Mouse (Mus musculus) liver, embryonic 16.5 days (tissue): Measurements from ENCODE around the gene Vsig4. TPM values are rescaled to one million over a fixed set of nuclear protein-coding genes. Genes with fewer than 3 reads are reported as not detected.

ENCODE experiments used
- ATAC-seq: fragments of 200-750 bp; cut with Nextera tagmentation; 2 replicates; pipeline ENCODE4 v1.8.0; 2017; ENCODE audit warnings: low read depth, mild to moderate bottlenecking, moderate number of reproducible peaks, moderate library complexity
- H3K27ac ChIP-seq: fragments of 300-500 bp; sonication (generic); 2 replicates; pipeline ENCODE4 v1.5.1; 2014; ENCODE audit warnings: mild to moderate bottlenecking, low read length
- H3K27me3 ChIP-seq: fragments of 300-500 bp; sonication (generic); 2 replicates; pipeline ENCODE4 v1.6.1; 2014; ENCODE audit warnings: low read depth, low read length, mixed read lengths; ENCODE audit not compliant: control insufficient read depth, insufficient read depth
- H3K36me3 ChIP-seq: fragments of 300-500 bp; sonication (generic); 2 replicates; pipeline ENCODE4 v1.6.1; 2014; ENCODE audit warnings: mild to moderate bottlenecking; ENCODE audit not compliant: control insufficient read depth, insufficient read depth
- H3K4me1 ChIP-seq: fragments of 300-500 bp; sonication (generic); 2 replicates; pipeline ENCODE4 v1.6.1; 2014; ENCODE audit warnings: low read depth, low read length, mixed read lengths; ENCODE audit not compliant: control insufficient read depth
- H3K4me2 ChIP-seq: fragments of 300-500 bp; sonication (generic); 2 replicates; pipeline ENCODE4 v1.6.1; 2014; ENCODE audit warnings: low read depth, low read length, mixed read lengths
- H3K4me3 ChIP-seq: fragments of 300-500 bp; sonication (generic); 2 replicates; pipeline ENCODE4 v1.5.1; 2014; ENCODE audit warnings: low read depth, mild to moderate bottlenecking, low read length
- H3K9ac ChIP-seq: fragments of 300-500 bp; sonication (generic); 2 replicates; pipeline ENCODE4 v1.6.1; 2014; ENCODE audit warnings: low read depth, low read length
- H3K9me3 ChIP-seq: fragments of 300-500 bp; sonication (generic); replicated peaks from 2 replicates; pipeline ENCODE4 v1.6.1; 2016; ENCODE audit warnings: low read length; ENCODE audit not compliant: control insufficient read depth
- WGBS: fragments of 180-500 bp; shearing (Covaris S2); extraction: QIAGEN DNeasy Blood & Tissue Kit; methylation state at CpG from one replicate; pipeline ENCODE4 v1.1.7; 2014; ENCODE audit not compliant: insufficient replicate concordance; 5-methylcytosine and 5-hydroxymethylcytosine counted together
- polyA plus RNA-seq: library from polyadenylated mRNA; unstranded; fragments of >200 nt; fragmentation: Nextera tagmentation; extraction: Ambion mirVana; gene quantifications from 2 replicates; pipeline ENCODE4 v1.2.1, GENCODE M21; 2015

The Vsig4 gene
- polyA plus RNA-seq, result 4.3 and 5.3 TPM in 2 replicates

DNA sequence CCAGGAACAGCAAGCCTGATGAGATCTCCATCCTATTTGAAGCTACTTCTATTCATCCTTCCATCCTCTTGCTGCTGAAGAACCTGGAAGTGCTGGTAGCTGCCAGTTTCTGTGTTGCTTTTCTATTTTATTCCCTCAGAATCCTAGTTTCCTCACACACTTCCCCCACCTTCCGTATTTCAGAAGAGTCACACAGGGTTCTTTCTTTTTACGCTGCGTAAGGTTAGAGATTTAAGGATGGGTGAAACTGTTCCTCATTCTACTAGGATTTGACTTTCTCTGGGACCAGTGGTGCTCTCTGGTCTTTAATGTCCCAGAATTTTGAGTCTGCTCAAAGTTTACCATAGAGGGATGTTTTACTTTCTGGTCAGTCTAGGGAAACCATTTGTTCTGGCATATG is at the start of gene Vsig4:
Gene Vsig4, minus strand, starts transcription at position 101 of the 400 bp plus-strand sequence.
- Histone ChIP-seq H3K4me3 (no peak within 1 kb of the TSS), H3K9me3 (no peaks in the 10 kb centered on the region), H3K9ac (no peak within 1 kb of the TSS), H3K27ac (no peak within 1 kb of the TSS), H3K27me3 (no peaks in the 10 kb centered on the region), H3K4me2 (no peak within 1 kb of the TSS), H3K36me3 (no peaks in the 10 kb centered on the region), H3K4me1 (no peaks in the 10 kb centered on the region)
- WGBS, result 78% methylated on average over 3 of the region's 3 CpGs
- no peak for ATAC-seq

DNA sequence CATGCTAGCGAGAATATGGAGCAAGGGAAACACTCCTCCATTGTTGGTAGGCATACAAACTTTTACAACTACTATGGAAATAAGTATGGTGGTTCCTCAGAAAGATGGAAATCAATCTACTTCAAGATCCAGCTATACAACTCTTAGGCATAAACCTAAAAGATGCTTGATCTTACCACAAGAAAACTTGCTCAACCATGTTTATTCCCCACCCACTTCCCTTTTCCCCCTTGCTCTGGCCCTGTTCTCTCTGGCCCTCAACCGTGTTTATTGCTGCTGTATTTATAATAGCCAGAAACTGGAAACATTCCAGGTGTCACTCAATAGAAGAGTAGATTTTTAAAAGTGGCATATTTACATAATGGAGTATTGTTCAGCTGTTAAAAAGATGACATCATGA is 45.9 kb upstream of the Vsig4 start:
- no peak for ATAC-seq

DNA sequence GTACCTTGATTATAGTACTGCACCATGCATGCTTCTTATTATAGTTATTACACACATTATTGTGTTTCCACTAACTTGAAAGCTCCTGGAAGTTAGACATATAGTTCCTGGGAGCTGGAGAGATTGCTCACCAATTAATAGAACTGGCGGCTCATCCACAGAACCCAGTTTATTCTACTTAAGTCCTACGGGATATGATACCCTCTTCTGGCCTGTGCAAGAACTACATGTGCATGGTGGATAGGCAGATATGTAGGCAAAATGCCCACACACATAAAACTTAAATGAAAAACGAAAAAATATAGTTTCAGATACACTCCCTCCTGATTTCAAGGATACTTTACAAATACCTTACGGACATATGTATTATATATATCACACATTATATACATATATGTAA is 36.5 kb upstream of the Vsig4 start:
- no peak for ATAC-seq
- WGBS, result 37% methylated on average over 4 of the region's 4 CpGs
- H3K36me3 ChIP-seq, result no peaks in the 10 kb centered on the region
- H3K4me1 ChIP-seq, result no peaks in the 10 kb centered on the region
- no peak overlapping the region for H3K27ac ChIP-seq
- no peaks in the 10 kb centered on the region for H3K9me3 ChIP-seq
- no peak overlapping the region for H3K9ac ChIP-seq
- H3K27me3 ChIP-seq, result no peaks in the 10 kb centered on the region
- H3K4me3 ChIP-seq, result no peak overlapping the region
- no peak overlapping the region for H3K4me2 ChIP-seq

More for the DNA sequence above, 45.9 kb upstream of the Vsig4 start:
- H3K4me2 ChIP-seq, result no peak overlapping the region
- H3K4me3 ChIP-seq, result no peak overlapping the region
- WGBS, result 46% methylated on average over 2 of the region's 2 CpGs
- H3K36me3 ChIP-seq, result no peaks in the 10 kb centered on the region
- no peak overlapping the region for H3K9ac ChIP-seq
- no peaks in the 10 kb centered on the region for H3K9me3 ChIP-seq
- no peak overlapping the region for H3K27ac ChIP-seq
- H3K4me1 ChIP-seq, result no peaks in the 10 kb centered on the region
- no peaks in the 10 kb centered on the region for H3K27me3 ChIP-seq

DNA sequence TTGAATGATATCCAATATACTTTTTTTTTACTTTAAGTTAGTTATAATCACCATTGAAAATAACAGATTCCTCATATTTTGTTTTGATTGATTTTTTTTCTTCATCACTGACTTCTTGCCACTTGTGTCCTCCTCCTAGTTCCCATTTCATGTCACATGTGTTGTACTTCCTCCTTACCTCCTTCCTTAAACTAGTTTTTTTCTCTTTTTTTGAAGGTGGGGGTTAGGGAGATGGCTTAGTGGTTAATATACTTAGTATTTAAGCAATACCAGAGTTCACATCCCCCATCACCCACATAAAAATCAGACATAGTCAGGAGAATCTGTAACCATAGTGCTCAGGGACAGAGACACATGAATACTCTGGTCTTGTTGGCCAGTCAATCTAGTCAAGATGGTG is 36.7 kb downstream of the Vsig4 start:
- Histone ChIP-seq H3K27me3 (no peaks in the 10 kb centered on the region), H3K4me3 (no peak overlapping the region), H3K4me1 (no peaks in the 10 kb centered on the region), H3K27ac (no peak overlapping the region), H3K9ac (no peak overlapping the region), H3K36me3 (no peaks in the 10 kb centered on the region), H3K4me2 (no peak overlapping the region), H3K9me3 (no peaks in the 10 kb centered on the region)
- ATAC-seq, result no peak

DNA sequence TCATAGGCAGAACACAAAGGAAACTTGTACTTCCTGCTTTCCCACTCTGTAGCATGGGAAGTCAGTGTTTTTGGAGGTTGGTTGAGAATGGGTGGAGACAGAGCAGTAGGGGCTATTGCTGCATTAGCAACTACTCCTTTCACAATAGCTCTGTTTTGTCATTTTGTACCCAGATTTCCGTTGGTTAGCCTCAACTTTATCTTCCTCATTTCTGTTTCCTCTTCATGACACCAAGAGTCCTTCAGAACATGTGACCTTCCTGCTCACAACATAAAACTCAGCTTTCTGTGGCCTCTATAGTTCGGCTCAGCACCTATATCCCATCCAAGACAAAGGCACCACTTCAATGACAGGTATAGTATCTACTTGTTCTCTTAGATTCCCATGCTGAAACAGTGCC is 53.6 kb downstream of the Vsig4 start:
- ATAC-seq, result peak; percentile 59
- Histone ChIP-seq H3K9ac (no peak overlapping the region), H3K36me3 (no peaks in the 10 kb centered on the region), H3K4me2 (no peak overlapping the region), H3K27me3 (no peaks in the 10 kb centered on the region), H3K4me3 (no peak overlapping the region), H3K4me1 (no peaks in the 10 kb centered on the region), H3K27ac (no peak overlapping the region), H3K9me3 (no peaks in the 10 kb centered on the region)
- 22% methylated on average over 2 of the region's 2 CpGs for WGBS

DNA sequence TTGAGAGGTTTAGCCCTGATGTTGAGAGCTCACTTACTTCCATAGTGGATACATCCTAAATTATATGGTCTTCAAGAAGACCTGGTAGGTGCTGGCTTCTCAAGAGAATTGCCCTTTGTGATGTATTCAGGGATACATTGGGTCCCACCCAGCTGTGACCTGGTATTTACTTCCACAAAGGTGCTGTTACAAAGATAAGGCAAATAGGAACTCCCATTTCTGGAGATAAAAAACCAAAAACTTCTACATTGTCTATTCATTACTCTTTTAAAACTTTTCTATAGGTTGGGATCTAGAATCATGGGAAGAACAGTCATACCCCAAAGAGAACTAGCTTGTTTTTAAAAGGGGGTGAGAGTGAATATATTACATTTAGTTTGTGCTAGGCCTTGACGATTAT is 54.2 kb downstream of the Vsig4 start:
- H3K9ac ChIP-seq, result no peak overlapping the region
- WGBS, result 43% methylated on average over 1 of the region's 1 CpGs
- no peaks in the 10 kb centered on the region for H3K4me1 ChIP-seq
- no peak overlapping the region for H3K4me2 ChIP-seq
- no peak for ATAC-seq
- H3K27me3 ChIP-seq, result no peaks in the 10 kb centered on the region
- no peak overlapping the region for H3K4me3 ChIP-seq
- H3K9me3 ChIP-seq, result no peaks in the 10 kb centered on the region
- H3K36me3 ChIP-seq, result no peaks in the 10 kb centered on the region
- H3K27ac ChIP-seq, result no peak overlapping the region

DNA sequence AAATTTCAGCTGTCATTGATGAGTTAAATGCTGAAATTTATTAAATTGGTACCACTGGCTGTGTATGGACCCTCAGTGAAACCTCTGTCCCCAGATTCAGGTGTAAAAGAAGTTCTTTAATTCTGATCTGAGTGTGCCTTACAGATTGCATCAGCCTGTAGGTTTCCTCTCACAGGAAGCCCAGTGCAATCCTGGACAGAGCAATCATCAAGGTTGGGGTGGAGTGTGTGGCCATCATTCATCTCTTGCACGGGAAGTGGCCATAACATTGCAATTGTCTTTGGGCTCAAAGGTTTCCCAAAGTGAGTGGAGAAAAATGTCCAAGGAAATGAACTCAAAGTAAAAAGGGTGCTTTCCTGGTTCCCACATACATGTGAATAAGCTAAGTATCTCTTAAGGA is 57.5 kb downstream of the Vsig4 start:
- Histone ChIP-seq H3K27me3 (no peaks in the 10 kb centered on the region), H3K9ac (no peak overlapping the region), H3K36me3 (no peaks in the 10 kb centered on the region), H3K27ac (no peak overlapping the region), H3K4me1 (no peaks in the 10 kb centered on the region), H3K4me2 (no peak overlapping the region), H3K4me3 (no peak overlapping the region), H3K9me3 (no peaks in the 10 kb centered on the region)
- 21% methylated on average over 1 of the region's 1 CpGs for WGBS
- ATAC-seq, result no peak

DNA sequence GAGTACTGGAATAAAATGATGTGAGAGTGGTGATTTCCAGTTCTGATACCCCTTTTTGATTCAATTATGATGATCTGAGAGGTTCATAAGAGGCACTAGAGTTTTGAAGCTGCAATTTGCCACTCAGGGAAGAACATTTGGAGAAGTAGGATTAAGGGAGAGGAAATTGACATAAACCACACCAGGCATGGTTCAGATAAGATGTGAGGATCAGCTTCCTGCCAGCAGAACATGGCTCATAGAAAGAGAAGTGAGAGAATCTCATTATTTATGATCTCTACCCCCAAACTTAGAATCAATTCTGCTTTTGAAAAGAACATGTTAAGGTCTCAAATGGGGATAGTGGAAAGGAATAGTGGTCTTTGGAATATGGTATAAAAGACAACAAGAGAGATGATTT is 66.2 kb downstream of the Vsig4 start:
- Histone ChIP-seq H3K9ac (no peak overlapping the region), H3K4me2 (no peak overlapping the region), H3K27me3 (no peaks in the 10 kb centered on the region), H3K27ac (no peak overlapping the region), H3K9me3 (no peaks in the 10 kb centered on the region), H3K4me3 (no peak overlapping the region), H3K36me3 (no peaks in the 10 kb centered on the region), H3K4me1 (no peaks in the 10 kb centered on the region)
- ATAC-seq, result no peak

DNA sequence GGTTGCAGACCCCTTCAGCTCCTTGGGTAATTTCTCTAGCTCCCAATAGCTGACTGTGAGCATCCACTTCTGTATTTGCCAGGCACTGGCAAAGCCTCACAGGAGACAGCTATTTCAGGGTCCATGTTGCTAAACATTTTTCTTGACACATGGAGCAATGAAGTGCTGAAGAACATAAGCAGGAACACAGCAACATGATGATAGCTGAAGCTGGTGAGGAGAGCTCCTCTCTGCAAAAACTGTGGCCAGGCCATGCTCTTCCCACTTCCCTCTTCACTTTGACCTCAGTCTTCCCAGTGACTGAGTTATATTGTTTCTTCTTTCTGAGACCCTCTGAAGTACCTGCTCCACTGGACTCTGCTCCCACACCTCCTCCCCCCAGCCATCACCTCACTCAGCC is 67.8 kb downstream of the Vsig4 start:
- no peak for ATAC-seq
- H3K27me3 ChIP-seq, result no peaks in the 10 kb centered on the region
- H3K27ac ChIP-seq, result no peak overlapping the region
- H3K9me3 ChIP-seq, result no peaks in the 10 kb centered on the region
- H3K9ac ChIP-seq, result no peak overlapping the region
- no peak overlapping the region for H3K4me3 ChIP-seq
- H3K4me2 ChIP-seq, result no peak overlapping the region
- H3K4me1 ChIP-seq, result no peaks in the 10 kb centered on the region
- H3K36me3 ChIP-seq, result no peaks in the 10 kb centered on the region

DNA sequence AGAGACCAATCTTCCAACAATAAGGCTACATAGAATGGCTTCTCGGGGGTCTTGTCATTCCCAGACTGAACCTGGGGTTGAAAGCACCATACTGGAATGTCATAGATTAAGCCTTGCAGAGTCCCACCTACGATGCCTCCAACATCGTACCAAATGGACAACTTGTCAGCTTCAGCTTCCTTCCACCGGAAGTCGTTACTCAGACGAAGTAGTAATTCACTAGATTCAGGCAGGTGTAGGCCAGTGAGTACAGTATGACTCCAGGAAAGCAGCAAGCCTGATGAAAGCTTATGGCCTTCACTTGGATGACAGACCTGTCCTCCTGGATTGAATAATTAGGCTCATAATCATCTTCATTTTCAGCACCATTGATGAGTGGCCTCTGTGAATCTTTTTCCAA is 69.0 kb downstream of the Vsig4 start:
- Histone ChIP-seq H3K4me1 (no peaks in the 10 kb centered on the region), H3K27me3 (no peaks in the 10 kb centered on the region), H3K9me3 (no peaks in the 10 kb centered on the region), H3K36me3 (no peaks in the 10 kb centered on the region), H3K9ac (no peak overlapping the region), H3K4me2 (no peak overlapping the region), H3K27ac (no peak overlapping the region), H3K4me3 (no peak overlapping the region)
- ATAC-seq, result no peak
- WGBS, result 50% methylated on average over 6 of the region's 6 CpGs
